Mouse (Mus musculus) E14TG2a.4 (cell line): ENCODE results near the gene Cfap221.

Source experiments
- CTCF ChIP-seq: conservative IDR thresholded peaks from 2 replicates; pipeline ENCODE4 v1.5.1; 2014; ENCODE audit warnings: low read length
- POU5F1 ChIP-seq: IDR thresholded peaks from 2 replicates; pipeline ENCODE4 v1.6.1; 2014; ENCODE audit warnings: low read length, borderline replicate concordance

DNA sequence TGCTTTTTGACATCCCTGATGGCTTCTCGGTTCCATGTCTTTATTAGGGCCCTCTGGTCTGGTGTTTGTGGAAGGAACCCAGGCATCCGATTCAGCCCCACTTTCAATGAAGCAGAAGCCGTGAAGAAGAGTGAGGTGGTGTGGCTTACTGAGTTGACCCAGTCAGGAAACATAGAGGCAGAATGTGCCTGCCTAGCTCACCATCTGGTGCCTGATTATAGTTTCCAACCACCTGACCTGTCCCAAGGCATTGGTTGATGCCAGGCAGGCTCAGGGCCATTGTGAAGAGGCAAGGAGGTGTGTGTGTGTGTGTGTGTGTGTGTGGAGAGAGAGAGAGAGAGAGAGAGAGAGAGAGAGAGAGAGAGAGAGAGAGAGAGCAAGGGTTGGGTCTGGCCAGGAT, 33.4 kb upstream of the Cfap221 start:
- TF ChIP-seq CTCF (no peak), POU5F1 (no peak)
